13 mouse cellular contexts compared by ENCODE assay signal in the genomic region with DNA sequence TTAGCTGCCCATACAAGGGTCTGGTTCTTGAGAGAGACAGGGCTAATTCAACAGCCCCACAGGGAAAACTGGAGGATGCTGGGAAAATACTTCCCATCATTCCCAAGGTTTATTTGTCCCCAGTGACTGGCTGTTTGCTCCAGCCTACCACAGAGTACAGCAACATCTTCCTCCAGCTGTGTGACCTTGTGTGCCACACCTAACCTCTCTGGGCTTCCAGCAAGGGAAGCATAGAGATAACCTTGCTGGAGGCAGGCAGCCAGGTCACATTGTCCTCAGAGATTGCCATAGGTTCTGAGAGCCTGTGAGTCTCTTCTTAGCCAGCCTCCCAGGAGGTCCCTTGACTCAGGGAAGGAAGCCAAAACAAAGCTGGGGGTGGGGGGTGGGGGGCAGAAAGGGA.
DNase-seq lines count a peak whose midpoint lies in the region; ATAC-seq and TF ChIP-seq lines count a peak whose summit lies in the region.
"Had no signal": no experiment of that assay in that cellular context is flagged by ENCODE, and none has a peak within 500 bp of the region (broad histone marks: within the 10 kb centered on the region; RNA-seq: fewer than 3 reads in every experiment).

No protein-coding gene starts in this region.

- no peak overlapping the region for H3K4me2 ChIP-seq in forebrain, embryonic 14.5 days (ENCODE audit: low read length)
- H3K4me2 ChIP-seq in midbrain, embryonic 13.5 days (replicated peaks), result no peak overlapping the region
- H3K4me2 ChIP-seq in midbrain, embryonic 14.5 days (ENCODE audit: low read length), result no peak overlapping the region
- no peak overlapping the region for H3K4me2 ChIP-seq in midbrain, postnatal 0 days (ENCODE audit: low read depth, low read length, poor library complexity, severe bottlenecking)
- H3K4me2 ChIP-seq: liver, embryonic 12.5 days; neural tube, embryonic 12.5 days had no signal

- TF ChIP-seq CTCF in midbrain, postnatal 0 days (IDR thresholded peaks at IDR 0.05), result no peak

- H3K9me3 ChIP-seq in forebrain, embryonic 14.5 days (replicated peaks; ENCODE audit: control insufficient read depth, low read length), result no peaks in the 10 kb centered on the region
- no peaks in the 10 kb centered on the region for H3K9me3 ChIP-seq in forebrain, embryonic 10.5 days
- no peaks in the 10 kb centered on the region for H3K9me3 ChIP-seq in midbrain, embryonic 13.5 days
- H3K9me3 ChIP-seq in midbrain, embryonic 14.5 days (ENCODE audit: control insufficient read depth, low read length), result no peaks in the 10 kb centered on the region
- no peaks in the 10 kb centered on the region for H3K9me3 ChIP-seq in midbrain, postnatal 0 days (ENCODE audit: low read length)
- H3K9me3 ChIP-seq: liver, embryonic 12.5 days; neural tube, embryonic 12.5 days had no signal

- 0 out of 2 replicates have a peak, but pooled peaks cover 2% of the 10 kb centered on the region for H3K4me1 ChIP-seq in forebrain, embryonic 14.5 days (ENCODE audit: control insufficient read depth, insufficient read depth, low read length)
- H3K4me1 ChIP-seq in forebrain, embryonic 10.5 days, result peaks cover 37% of the 10 kb centered on the region
- H3K4me1 ChIP-seq in midbrain, embryonic 13.5 days (replicated peaks), result peaks cover 23% of the 10 kb centered on the region
- 0 out of 2 replicates have a peak, but pooled peaks cover 6% of the 10 kb centered on the region for H3K4me1 ChIP-seq in midbrain, embryonic 14.5 days (ENCODE audit: control insufficient read depth, insufficient read depth, low read length)
- H3K4me1 ChIP-seq in midbrain, postnatal 0 days (ENCODE audit: insufficient read depth, low read length), result peaks cover 18% of the 10 kb centered on the region

- no peaks in the 10 kb centered on the region for H3K36me3 ChIP-seq in forebrain, embryonic 14.5 days (ENCODE audit: control insufficient read depth, insufficient read depth, low read length)
- no peaks in the 10 kb centered on the region for H3K36me3 ChIP-seq in forebrain, embryonic 10.5 days (replicated peaks)
- H3K36me3 ChIP-seq in midbrain, embryonic 13.5 days, result no peaks in the 10 kb centered on the region
- no peaks in the 10 kb centered on the region for H3K36me3 ChIP-seq in midbrain, embryonic 14.5 days (ENCODE audit: control insufficient read depth, insufficient read depth, low read length)
- H3K36me3 ChIP-seq in midbrain, postnatal 0 days (ENCODE audit: insufficient read depth, low read length), result no peaks in the 10 kb centered on the region
- H3K36me3 ChIP-seq: liver, embryonic 12.5 days; neural tube, embryonic 12.5 days had no signal

- ATAC-seq in forebrain, embryonic 14.5 days, result 0 out of 2 replicates have a peak, but pooled peaks have one; percentile 13
- no peak for ATAC-seq in midbrain, embryonic 13.5 days
- ATAC-seq in midbrain, embryonic 14.5 days (ENCODE audit: low FRiP score, low TSS enrichment), result no peak
- no peak for ATAC-seq in midbrain, postnatal 0 days (ENCODE audit: low FRiP score)
- ATAC-seq: liver, embryonic 12.5 days had no signal

- no peak for DNase-seq in forebrain, embryonic 14.5 days (ENCODE audit: low spot score)
- no peak for DNase-seq in forebrain, embryonic 10.5 days (ENCODE audit: extremely low spot score, low spot score)
- no peak for DNase-seq in midbrain, embryonic 14.5 days
- peak; percentile 20 to 37 for DNase-seq in kidney, adult 8-10 months
- DNase-seq in midbrain, postnatal 0 days (ENCODE audit: low spot score), result no peak
- DNase-seq in layer of hippocampus, postnatal 25 days (ENCODE audit: extremely low spot score in 1 of 2, low spot score in 1 of 2), result no peak
- DNase-seq in Muller cell, postnatal 12 days (ENCODE audit: inconsistent ontology term), result no peak
- DNase-seq: adrenal gland, postnatal 14 days; gastrocnemius, postnatal 10 days; thymus, adult 18-20 months had no signal

- H3K9ac ChIP-seq in forebrain, embryonic 14.5 days (ENCODE audit: low read length), result no peak overlapping the region
- H3K9ac ChIP-seq in midbrain, embryonic 13.5 days (replicated peaks), result no peak overlapping the region
- H3K9ac ChIP-seq in midbrain, embryonic 14.5 days (replicated peaks; ENCODE audit: low read length), result no peak overlapping the region
- H3K9ac ChIP-seq in midbrain, postnatal 0 days (replicated peaks; ENCODE audit: low read length, poor library complexity, severe bottlenecking), result no peak overlapping the region
- H3K9ac ChIP-seq: liver, embryonic 12.5 days; neural tube, embryonic 12.5 days had no signal

- H3K27me3 ChIP-seq in forebrain, embryonic 14.5 days (replicated peaks; ENCODE audit: control insufficient read depth, insufficient read depth, low read length), result no peaks in the 10 kb centered on the region
- H3K27me3 ChIP-seq in forebrain, embryonic 10.5 days (ENCODE audit: poor library complexity, severe bottlenecking), result no peaks in the 10 kb centered on the region
- no peaks in the 10 kb centered on the region; the same call in 1 of the 2 replicates for H3K27me3 ChIP-seq in midbrain, embryonic 13.5 days
- no peaks in the 10 kb centered on the region for H3K27me3 ChIP-seq in midbrain, embryonic 14.5 days (ENCODE audit: control insufficient read depth, insufficient read depth, low read length)
- H3K27me3 ChIP-seq in midbrain, postnatal 0 days (ENCODE audit: insufficient read depth, low read length), result no peaks in the 10 kb centered on the region

- H3K27ac ChIP-seq in forebrain, embryonic 14.5 days (ENCODE audit: low read depth, low read length), result no peak overlapping the region
- H3K27ac ChIP-seq in forebrain, embryonic 10.5 days, result no peak overlapping the region; the same call in 1 of the 2 replicates
- 0 out of 2 replicates have a peak overlapping the region, but pooled peaks have one; percentile 25 for H3K27ac ChIP-seq in midbrain, embryonic 13.5 days
- H3K27ac ChIP-seq in midbrain, embryonic 14.5 days (replicated peaks; ENCODE audit: low read depth, low read length), result no peak overlapping the region
- peak overlapping the region; percentile 18; the same call in 1 of the 2 replicates for H3K27ac ChIP-seq in midbrain, postnatal 0 days (ENCODE audit: low read depth, low read length)
- H3K27ac ChIP-seq: liver, embryonic 12.5 days; neural tube, embryonic 12.5 days had no signal

- H3K4me3 ChIP-seq in forebrain, embryonic 14.5 days (ENCODE audit: low read depth, low read length), result no peak overlapping the region
- no peak overlapping the region for H3K4me3 ChIP-seq in forebrain, embryonic 10.5 days
- H3K4me3 ChIP-seq in midbrain, embryonic 13.5 days (replicated peaks), result no peak overlapping the region
- H3K4me3 ChIP-seq in midbrain, embryonic 14.5 days (replicated peaks; ENCODE audit: low read depth, low read length), result no peak overlapping the region
- no peak overlapping the region for H3K4me3 ChIP-seq in midbrain, postnatal 0 days (ENCODE audit: low read depth, low read length)
- H3K4me3 ChIP-seq: liver, embryonic 12.5 days; neural tube, embryonic 12.5 days had no signal

Comparison
In these comparisons a context has a peak if more than half of its experiments do, and no peak if none do; other contexts are left out.
1. H3K27ac ChIP-seq: peak in midbrain, embryonic 13.5 days (single experiment) and midbrain, postnatal 0 days (single experiment); none in forebrain, embryonic 14.5 days (single experiment), forebrain, embryonic 10.5 days (single experiment) and midbrain, embryonic 14.5 days (single experiment).
2. DNase-seq: peak in kidney, adult 8-10 months (2 of 2); none in forebrain, embryonic 14.5 days (single experiment), forebrain, embryonic 10.5 days (single experiment), midbrain, embryonic 14.5 days (single experiment), midbrain, postnatal 0 days (single experiment), layer of hippocampus, postnatal 25 days (0 of 2) and Muller cell, postnatal 12 days (single experiment).